Mouse (Mus musculus): ENCODE measurements at regions not wholly inside any gene's neighbourhood (a gene's known extent, or its start where the extent isn't known, plus 50 kb on each side); places are given as distances from the start of the nearest gene placed in this dataset.
A peak's percentile ranks its signal among the peaks of the same experiment; 100 is the strongest.

GRCm38 (mm10) chr8:127914086-127914485, 444.3 kb upstream of the Nrp1 start:
- no peak overlapping the region for H3K4me3 ChIP-seq (ENCODE audit: insufficient read depth, low read length)
- peaks cover 8% of the 10 kb centered on the region; the same call in 1 of the 2 replicates for H3K4me1 ChIP-seq (ENCODE audit: control insufficient read depth, insufficient read depth, low read length)
- TF ChIP-seq POLR2A (IDR thresholded peaks at IDR 0.05; ENCODE audit: extremely low read depth, insufficient read depth, low read length) (no peak), CTCF (IDR thresholded peaks at IDR 0.05; ENCODE audit: extremely low read depth, insufficient read depth, low read length) (no peak)
- H3K27ac ChIP-seq (ENCODE audit: insufficient read depth, low read length): 0 out of 2 replicates have a peak overlapping the region, but pooled peaks have one; percentile 40

GRCm38 (mm10) chr8:127914914-127915313, 443.5 kb upstream of the Nrp1 start:
- Histone ChIP-seq H3K27ac (ENCODE audit: insufficient read depth, low read length) (no peak overlapping the region), H3K4me1 (ENCODE audit: control insufficient read depth, insufficient read depth, low read length) (peaks cover 8% of the 10 kb centered on the region; the same call in 1 of the 2 replicates), H3K4me3 (ENCODE audit: insufficient read depth, low read length) (no peak overlapping the region)
- TF ChIP-seq POLR2A (IDR thresholded peaks at IDR 0.05; ENCODE audit: extremely low read depth, insufficient read depth, low read length) (no peak), CTCF (IDR thresholded peaks at IDR 0.05; ENCODE audit: extremely low read depth, insufficient read depth, low read length) (no peak)

- no peak for TF ChIP-seq CTCF (IDR thresholded peaks at IDR 0.05; ENCODE audit: extremely low read depth, insufficient read depth, low read length)
- TF ChIP-seq POLR2A (IDR thresholded peaks at IDR 0.05; ENCODE audit: extremely low read depth, insufficient read depth, low read length): no peak
- Histone ChIP-seq H3K4me3 (ENCODE audit: insufficient read depth, low read length) (no peak overlapping the region), H3K27ac (ENCODE audit: insufficient read depth, low read length) (no peak overlapping the region), H3K4me1 (ENCODE audit: control insufficient read depth, insufficient read depth, low read length) (peaks cover 8% of the 10 kb centered on the region; the same call in 1 of the 2 replicates)
These were observed 442.8 kb upstream of the Nrp1 start for GRCm38 (mm10) chr8:127915591-127916028.

GRCm38 (mm10) chr8:127921925-127922324, 436.5 kb upstream of the Nrp1 start:
- no peak overlapping the region for H3K4me3 ChIP-seq (ENCODE audit: insufficient read depth, low read length)
- TF ChIP-seq POLR2A (IDR thresholded peaks at IDR 0.05; ENCODE audit: extremely low read depth, insufficient read depth, low read length) (no peak), CTCF (IDR thresholded peaks at IDR 0.05; ENCODE audit: extremely low read depth, insufficient read depth, low read length) (no peak)
- H3K4me1 ChIP-seq (ENCODE audit: control insufficient read depth, insufficient read depth, low read length): no peaks in the 10 kb centered on the region
- H3K27ac ChIP-seq (ENCODE audit: insufficient read depth, low read length): no peak overlapping the region

GRCm38 (mm10) chr8:127923321-127923720, 435.1 kb upstream of the Nrp1 start:
- Histone ChIP-seq H3K4me1 (ENCODE audit: control insufficient read depth, insufficient read depth, low read length) (no peaks in the 10 kb centered on the region), H3K27ac (ENCODE audit: insufficient read depth, low read length) (no peak overlapping the region), H3K4me3 (ENCODE audit: insufficient read depth, low read length) (no peak overlapping the region)
- TF ChIP-seq CTCF (IDR thresholded peaks at IDR 0.05; ENCODE audit: extremely low read depth, insufficient read depth, low read length) (no peak), POLR2A (IDR thresholded peaks at IDR 0.05; ENCODE audit: extremely low read depth, insufficient read depth, low read length) (no peak)

- H3K4me1 ChIP-seq (ENCODE audit: control insufficient read depth, insufficient read depth, low read length): no peaks in the 10 kb centered on the region; the same call in 1 of the 2 replicates
- no peak overlapping the region for H3K4me3 ChIP-seq (ENCODE audit: insufficient read depth, low read length)
- TF ChIP-seq CTCF (IDR thresholded peaks at IDR 0.05; ENCODE audit: extremely low read depth, insufficient read depth, low read length) (no peak), POLR2A (IDR thresholded peaks at IDR 0.05; ENCODE audit: extremely low read depth, insufficient read depth, low read length) (no peak)
- H3K27ac ChIP-seq (ENCODE audit: insufficient read depth, low read length): no peak overlapping the region
These were observed 426.1 kb upstream of the Nrp1 start for GRCm38 (mm10) chr8:127932276-127932675.

GRCm38 (mm10) chr8:127936792-127937435, 421.5 kb upstream of the Nrp1 start:
- Histone ChIP-seq H3K27ac (ENCODE audit: insufficient read depth, low read length) (no peak overlapping the region), H3K4me1 (ENCODE audit: control insufficient read depth, insufficient read depth, low read length) (peaks cover 2% of the 10 kb centered on the region; the same call in 1 of the 2 replicates), H3K4me3 (ENCODE audit: insufficient read depth, low read length) (no peak overlapping the region)
- TF ChIP-seq CTCF (IDR thresholded peaks at IDR 0.05; ENCODE audit: extremely low read depth, insufficient read depth, low read length): no peak
- no peak for TF ChIP-seq POLR2A (IDR thresholded peaks at IDR 0.05; ENCODE audit: extremely low read depth, insufficient read depth, low read length)

GRCm38 (mm10) chr8:127939284-127939985, 419.0 kb upstream of the Nrp1 start:
- no peak overlapping the region for H3K27ac ChIP-seq (ENCODE audit: insufficient read depth, low read length)
- peaks cover 2% of the 10 kb centered on the region; the same call in 1 of the 2 replicates for H3K4me1 ChIP-seq (ENCODE audit: control insufficient read depth, insufficient read depth, low read length)
- no peak overlapping the region for H3K4me3 ChIP-seq (ENCODE audit: insufficient read depth, low read length)
- TF ChIP-seq CTCF (IDR thresholded peaks at IDR 0.05; ENCODE audit: extremely low read depth, insufficient read depth, low read length) (no peak), POLR2A (IDR thresholded peaks at IDR 0.05; ENCODE audit: extremely low read depth, insufficient read depth, low read length) (no peak)

GRCm38 (mm10) chr8:127939986-127940359, 418.4 kb upstream of the Nrp1 start:
- TF ChIP-seq POLR2A (IDR thresholded peaks at IDR 0.05; ENCODE audit: extremely low read depth, insufficient read depth, low read length) (no peak), CTCF (IDR thresholded peaks at IDR 0.05; ENCODE audit: extremely low read depth, insufficient read depth, low read length) (no peak)
- peaks cover 2% of the 10 kb centered on the region; the same call in 1 of the 2 replicates for H3K4me1 ChIP-seq (ENCODE audit: control insufficient read depth, insufficient read depth, low read length)
- H3K27ac ChIP-seq (ENCODE audit: insufficient read depth, low read length): no peak overlapping the region
- H3K4me3 ChIP-seq (ENCODE audit: insufficient read depth, low read length): no peak overlapping the region

- Histone ChIP-seq H3K4me3 (ENCODE audit: insufficient read depth, low read length) (no peak overlapping the region), H3K4me1 (ENCODE audit: control insufficient read depth, insufficient read depth, low read length) (peaks cover 2% of the 10 kb centered on the region; the same call in 1 of the 2 replicates), H3K27ac (ENCODE audit: insufficient read depth, low read length) (no peak overlapping the region)
- no peak for TF ChIP-seq POLR2A (IDR thresholded peaks at IDR 0.05; ENCODE audit: extremely low read depth, insufficient read depth, low read length)
- no peak for TF ChIP-seq CTCF (IDR thresholded peaks at IDR 0.05; ENCODE audit: extremely low read depth, insufficient read depth, low read length)
These were observed 416.1 kb upstream of the Nrp1 start for GRCm38 (mm10) chr8:127942319-127942718.

Measured in cortical plate, adult 2 months (tissue).